Mouse (Mus musculus): ENCODE results near the gene Csf2rb.

DNA sequence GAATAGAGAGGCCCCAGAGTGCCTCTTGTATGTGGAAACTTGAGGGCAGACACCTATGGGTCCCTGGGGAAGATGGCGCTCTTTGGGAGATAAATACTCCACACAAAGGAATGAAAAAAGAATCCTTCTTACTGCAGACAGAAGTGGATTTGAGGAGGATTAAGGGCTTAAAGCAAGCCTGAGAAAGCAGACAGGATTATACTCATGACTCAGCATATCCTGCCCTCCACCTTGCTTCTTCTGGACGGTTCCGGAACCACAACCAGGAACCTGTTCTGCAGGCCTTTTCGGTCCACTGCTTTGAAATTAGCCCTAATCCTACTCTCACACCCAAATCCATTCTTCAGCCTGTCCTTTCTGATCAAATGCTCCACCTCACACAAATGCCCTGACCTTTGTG lies 56.6 kb downstream of the Csf2rb start:
- no peak for TF ChIP-seq POLR2A (IDR thresholded peaks at IDR 0.05; ENCODE audit: insufficient read depth, low read depth, low read length)
- no peak for TF ChIP-seq CTCF (IDR thresholded peaks at IDR 0.05)
